Mouse (Mus musculus) thymus, adult 2 months (tissue): ENCODE data around the gene Gm20721. TPM values are rescaled to one million over a fixed set of nuclear protein-coding genes. Genes with fewer than 3 reads are reported as not detected.

ENCODE experiments used
- DNase-seq: peaks from one replicate; pipeline ENCODE4 v3.0.0; 2021
- H3K27ac ChIP-seq: fragments of 200-500 bp; 2 replicates; pipeline ENCODE4 v1.5.1; 2012; ENCODE audit warnings: low read length, control low read depth; ENCODE audit not compliant: control insufficient read depth, insufficient read depth
- H3K27me3 ChIP-seq: fragments of 200-500 bp; 2 replicates; pipeline ENCODE4 v1.6.1; 2012; ENCODE audit warnings: mild to moderate bottlenecking, low read length, moderate library complexity, mixed read lengths; ENCODE audit not compliant: control insufficient read depth, insufficient read depth
- H3K36me3 ChIP-seq: fragments of 200-500 bp; 2 replicates; pipeline ENCODE4 v1.6.1; 2012; ENCODE audit warnings: mild to moderate bottlenecking, low read length, moderate library complexity; ENCODE audit not compliant: control insufficient read depth, insufficient read depth
- H3K4me1 ChIP-seq: fragments of 200-500 bp; replicated peaks from 2 replicates; pipeline ENCODE4 v1.6.1; 2012; ENCODE audit warnings: low read length; ENCODE audit not compliant: control insufficient read depth, insufficient read depth
- H3K4me3 ChIP-seq: fragments of 200-500 bp; 2 replicates; pipeline ENCODE4 v1.5.1; 2012; ENCODE audit warnings: mild to moderate bottlenecking, low read length, control low read depth, moderate library complexity; ENCODE audit not compliant: control insufficient read depth, insufficient read depth
- CTCF ChIP-seq: fragments of 200-500 bp; IDR thresholded peaks from 2 replicates; pipeline ENCODE4 v1.5.1; 2012; ENCODE audit warnings: mild to moderate bottlenecking, control low read depth, low read length, moderate library complexity, borderline replicate concordance; ENCODE audit not compliant: control insufficient read depth, poor library complexity, insufficient read depth; ENCODE audit errors: extremely low read depth
- POLR2A ChIP-seq: fragments of 200-500 bp; IDR thresholded peaks from 2 replicates; pipeline ENCODE4 v1.6.1; 2012; ENCODE audit warnings: mild to moderate bottlenecking, low read length, control low read depth, moderate library complexity; ENCODE audit not compliant: control insufficient read depth, poor library complexity, insufficient read depth; ENCODE audit errors: extremely low read depth
- WGBS: fragments of 180-500 bp; shearing (Covaris S2); methylation state at CpG from one replicate; pipeline ENCODE4 v1.1.7; 2018; 5-methylcytosine and 5-hydroxymethylcytosine counted together
- polyA plus RNA-seq: library from polyadenylated mRNA; depleted of rRNA; stranded (reverse); fragments of >200 nt; gene quantifications from 2 replicates; pipeline ENCODE4 v1.2.3, GENCODE M21; 2012; rRNA removed

Gene Gm20721
- polyA plus RNA-seq, 1 experiment = 0.07 TPM

DNA sequence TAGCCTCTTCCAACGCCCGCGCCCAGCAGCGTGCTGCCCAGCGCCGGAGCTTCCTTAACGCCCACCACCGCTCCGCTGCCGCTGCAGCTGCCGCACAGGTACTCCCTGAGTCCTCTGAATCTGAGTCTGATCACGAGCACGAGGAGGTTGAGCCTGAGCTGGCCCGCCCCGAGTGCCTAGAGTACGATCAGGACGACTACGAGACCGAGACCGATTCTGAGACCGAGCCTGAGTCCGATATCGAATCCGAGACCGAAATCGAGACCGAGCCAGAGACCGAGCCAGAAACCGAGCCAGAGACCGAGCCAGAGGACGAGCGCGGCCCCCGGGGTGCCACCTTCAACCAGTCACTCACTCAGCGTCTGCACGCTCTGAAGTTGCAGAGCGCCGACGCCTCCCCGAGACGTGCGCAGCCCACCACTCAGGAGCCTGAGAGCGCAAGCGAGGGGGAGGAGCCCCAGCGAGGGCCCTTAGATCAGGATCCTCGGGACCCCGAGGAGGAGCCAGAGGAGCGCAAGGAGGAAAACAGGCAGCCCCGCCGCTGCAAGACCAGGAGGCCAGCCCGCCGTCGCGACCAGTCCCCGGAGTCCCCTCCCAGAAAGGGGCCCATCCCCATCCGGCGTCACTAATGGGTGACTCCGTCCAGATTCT, 61.6 kb downstream of the Gm20721 start:
- H3K4me3 ChIP-seq = no peak overlapping the region
- H3K36me3 ChIP-seq = no peaks in the 10 kb centered on the region
- no peaks in the 10 kb centered on the region; the same call in 1 of the 2 replicates for H3K27me3 ChIP-seq
- no peak for DNase-seq
- TF ChIP-seq CTCF (no peak), POLR2A (no peak)
- no peaks in the 10 kb centered on the region for H3K4me1 ChIP-seq
- 52% methylated on average over 58 of the region's 58 CpGs for WGBS
- no peak overlapping the region for H3K27ac ChIP-seq

DNA sequence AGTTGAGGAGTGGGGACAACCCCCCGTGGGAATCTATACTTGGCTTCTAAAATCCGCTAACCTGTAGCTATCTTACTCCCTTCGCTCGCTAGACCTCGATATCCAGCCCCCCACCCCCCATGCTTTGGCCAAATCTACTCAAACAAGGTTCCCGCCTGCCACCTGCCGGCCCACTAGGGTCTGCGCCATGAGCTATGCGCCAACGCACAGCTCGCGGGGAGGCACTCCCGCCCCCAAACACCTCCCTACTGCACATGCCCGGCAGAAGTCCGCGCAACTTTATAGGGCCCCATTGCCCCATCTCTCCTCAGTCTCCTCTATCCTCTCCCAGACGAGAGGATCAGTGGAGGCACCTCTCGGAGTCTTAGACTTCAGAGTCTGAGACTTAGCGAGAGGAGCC, 62.5 kb downstream of the Gm20721 start, which contains the start of gene Gnas:
TSS of gene Gnas (plus strand) at position 310 of the 400 bp plus-strand sequence.
- Histone ChIP-seq H3K4me1 (no peaks in the 10 kb centered on the region), H3K27me3 (no peaks in the 10 kb centered on the region; the same call in 1 of the 2 replicates), H3K4me3 (no peak within 1 kb of the TSS), H3K36me3 (no peaks in the 10 kb centered on the region), H3K27ac (no peak within 1 kb of the TSS)
- peak; percentile 20 for DNase-seq
- TF ChIP-seq CTCF = 0 out of 2 replicates have a peak, but pooled peaks have one; percentile 11
- TF ChIP-seq POLR2A = no peak
- WGBS = 59% methylated on average over 19 of the region's 19 CpGs

DNA sequence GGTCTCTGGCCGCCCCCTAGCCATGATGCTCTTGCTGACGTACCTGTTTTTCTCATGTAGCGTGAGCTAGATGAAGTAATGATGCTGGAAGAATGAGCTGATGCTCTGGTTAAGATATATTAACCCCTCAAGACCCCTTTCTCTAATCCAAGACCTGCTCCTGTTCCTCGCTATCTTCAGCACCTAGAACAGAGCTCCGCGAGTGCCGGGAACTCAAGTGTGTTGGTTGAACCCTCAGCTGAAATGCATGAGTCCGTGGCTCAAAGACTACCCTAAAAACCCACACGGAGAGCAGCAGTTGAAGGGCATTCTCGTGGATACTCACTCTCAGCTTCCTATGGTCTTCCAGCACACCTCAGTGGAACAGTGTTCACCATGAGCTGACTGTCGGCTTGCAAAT, 63.2 kb downstream of the Gm20721 start:
- 57% methylated on average over 11 of the region's 11 CpGs for WGBS
- TF ChIP-seq POLR2A (no peak), CTCF (no peak)
- H3K27ac ChIP-seq = no peak overlapping the region
- H3K36me3 ChIP-seq = no peaks in the 10 kb centered on the region
- H3K27me3 ChIP-seq = no peaks in the 10 kb centered on the region; the same call in 1 of the 2 replicates
- DNase-seq = no peak
- H3K4me1 ChIP-seq = no peaks in the 10 kb centered on the region
- no peak overlapping the region for H3K4me3 ChIP-seq

Other genes starting within 250 kb of the Gm20721 start
- gene Npepl1, start 236.4 kb downstream of the Gm20721 start, polyA plus RNA-seq = 136 and 146 TPM in 2 replicates
- 681 and 716 TPM in 2 replicates for gene Gnas, start 62.4 kb downstream of the Gm20721 start, polyA plus RNA-seq
- 99.3 and 107 TPM in 2 replicates for gene Nelfcd, start 69.1 kb upstream of the Gm20721 start, polyA plus RNA-seq
- 252 and 284 TPM in 2 replicates for gene Ctsz, start 92.3 kb upstream of the Gm20721 start, polyA plus RNA-seq
- 0.48 and 1.6 TPM in 2 replicates for gene Tubb1, start 104.0 kb upstream of the Gm20721 start, polyA plus RNA-seq
- 273 and 315 TPM in 2 replicates for gene Atp5e, start 117.4 kb upstream of the Gm20721 start, polyA plus RNA-seq
- gene Prelid3b, start 126.4 kb upstream of the Gm20721 start, polyA plus RNA-seq = 62.8 and 67.4 TPM in 2 replicates